Mouse (Mus musculus): ENCODE measurements around the gene Nedd9. TPM values are rescaled to one million over a fixed set of nuclear protein-coding genes. Genes with fewer than 3 reads are reported as not detected.

The Nedd9 gene
- total and polyA plus RNA-seq, 3 experiments, result 41.3 to 48.7 (median 42.5) TPM

- no peak for DNase-seq (ENCODE audit: extremely low read depth)
- Histone ChIP-seq H3K9me3 (replicated peaks; ENCODE audit: low read length) (no peaks in the 10 kb centered on the region), H3K4me3 (replicated peaks in 1 of 3; ENCODE audit: low read depth in 2 of 3, low read length in 2 of 3, poor library complexity in 1 of 3) (no peak overlapping the region), H3K4me2 (ENCODE audit: insufficient read depth, low read depth, poor library complexity, severe bottlenecking) (no peak overlapping the region), H3K27ac (ENCODE audit: insufficient read depth, low read depth) (no peak overlapping the region), H3K4me1 (ENCODE audit: control insufficient read depth in 1 of 2, insufficient read depth in 2 of 2) (peaks cover 7 to 64% of the 10 kb centered on the region in 2 experiments), H3K9ac (ENCODE audit: insufficient read depth, low read depth) (no peak overlapping the region), H3K79me2 (replicated peaks; ENCODE audit: control insufficient read depth, extremely low read depth, insufficient read depth, poor library complexity, severe bottlenecking) (peaks cover 27% of the 10 kb centered on the region), H3K36me3 (replicated peaks in 1 of 2; ENCODE audit: control insufficient read depth in 1 of 2, insufficient read depth in 1 of 2, low read length in 1 of 2) (peaks cover 2 to 50% of the 10 kb centered on the region in 2 experiments), H3K27me3 (replicated peaks) (no peaks in the 10 kb centered on the region)
- in situ Hi-C loops (cut with MboI; ENCODE audit: low pct_ligation_motif_present, low pct_unique_long_range_greater_than_20kb, low sequenced_read_pairs), result no loop called here
- TF ChIP-seq UBTF (IDR thresholded peaks at IDR 0.05; ENCODE audit: low read depth, low read length) (no peak), NRF1 (IDR thresholded peaks at IDR 0.05; ENCODE audit: low read depth, low read length) (no peak), POLR2A (IDR thresholded peaks at IDR 0.05; ENCODE audit: low read depth, low read length) (no peak), IRF4 (IDR thresholded peaks at IDR 0.05; ENCODE audit: low read depth, low read length) (no peak), JUND (conservative IDR thresholded peaks at IDR 0.05; ENCODE audit: low read depth, low read length) (no peak), TCF12 (IDR thresholded peaks at IDR 0.05; ENCODE audit: low read depth, low read length) (no peak), ZKSCAN1 (IDR thresholded peaks at IDR 0.05; ENCODE audit: borderline replicate concordance, low read depth, low read length) (no peak), GABPA (IDR thresholded peaks at IDR 0.05; ENCODE audit: insufficient replicate concordance, low read depth, low read length) (no peak), CTCF (conservative IDR thresholded peaks at IDR 0.05 in 1 of 2, IDR thresholded peaks at IDR 0.05 in 1 of 2; ENCODE audit: low read depth in 2 of 2, low read length in 2 of 2) (no peak), MYC (IDR thresholded peaks at IDR 0.05; ENCODE audit: low read depth, low read length) (no peak), MAFK (IDR thresholded peaks at IDR 0.05; ENCODE audit: insufficient replicate concordance, low read length) (no peak), ZMIZ1 (IDR thresholded peaks at IDR 0.05; ENCODE audit: low read depth, low read length) (no peak), ELF1 (IDR thresholded peaks at IDR 0.05; ENCODE audit: low read depth, low read length) (no peak), SMC3 (IDR thresholded peaks at IDR 0.05; ENCODE audit: low read depth, low read length) (no peak), NELFE (IDR thresholded peaks at IDR 0.05; ENCODE audit: low read depth, low read length) (no peak), E2F4 (IDR thresholded peaks at IDR 0.05; ENCODE audit: insufficient replicate concordance, low read depth, low read length) (no peak), EP300 (IDR thresholded peaks at IDR 0.05; ENCODE audit: low read length) (no peak), CHD2 (IDR thresholded peaks at IDR 0.05; ENCODE audit: low read length) (no peak), PAX5 (IDR thresholded peaks at IDR 0.05; ENCODE audit: low read length) (no peak)
- dilution Hi-C loops (cut with MboI; ENCODE audit: extremely low pct_ligation_motif_present, extremely low pct_unique_long_range_greater_than_20kb, low sequenced_read_pairs), result no loop called here
Observed at GRCm38 (mm10) chr13:41353676-41354075, 133.5 kb downstream of the Nedd9 start.

GRCm38 (mm10) chr13:41352352-41352751 lies 134.8 kb downstream of the Nedd9 start:
- H3K9me3 ChIP-seq (replicated peaks; ENCODE audit: low read length), result no peaks in the 10 kb centered on the region
- peaks cover 2 to 52% of the 10 kb centered on the region in 2 experiments for H3K36me3 ChIP-seq (replicated peaks in 1 of 2; ENCODE audit: control insufficient read depth in 1 of 2, insufficient read depth in 1 of 2, low read length in 1 of 2)
- in situ Hi-C loops (cut with MboI; ENCODE audit: low pct_ligation_motif_present, low pct_unique_long_range_greater_than_20kb, low sequenced_read_pairs) (no loop called here), dilution Hi-C loops (cut with MboI; ENCODE audit: extremely low pct_ligation_motif_present, extremely low pct_unique_long_range_greater_than_20kb, low sequenced_read_pairs) (no loop called here)
- TF ChIP-seq TBP (conservative IDR thresholded peaks at IDR 0.05; ENCODE audit: low read depth, low read length) (no peak), ZKSCAN1 (IDR thresholded peaks at IDR 0.05; ENCODE audit: borderline replicate concordance, low read depth, low read length) (no peak), MAFK (IDR thresholded peaks at IDR 0.05; ENCODE audit: insufficient replicate concordance, low read length) (no peak), CHD2 (IDR thresholded peaks at IDR 0.05; ENCODE audit: low read length) (no peak), MXI1 (IDR thresholded peaks at IDR 0.05; ENCODE audit: low read depth, low read length) (no peak), ZMIZ1 (IDR thresholded peaks at IDR 0.05; ENCODE audit: low read depth, low read length) (no peak), USF1 (IDR thresholded peaks at IDR 0.05; ENCODE audit: low read depth, low read length) (no peak), MEF2A (IDR thresholded peaks at IDR 0.05; ENCODE audit: borderline replicate concordance, low read depth, low read length) (no peak), PAX5 (IDR thresholded peaks at IDR 0.05; ENCODE audit: low read length) (no peak), KAT2A (IDR thresholded peaks at IDR 0.05; ENCODE audit: insufficient replicate concordance, low read length) (no peak)
- no peak overlapping the region for H3K9ac ChIP-seq (ENCODE audit: insufficient read depth, low read depth)
- no peak overlapping the region for H3K4me2 ChIP-seq (ENCODE audit: insufficient read depth, low read depth, poor library complexity, severe bottlenecking)
- DNase-seq (ENCODE audit: extremely low read depth), result no peak
- no peaks in the 10 kb centered on the region for H3K27me3 ChIP-seq (replicated peaks)
- H3K27ac ChIP-seq (ENCODE audit: insufficient read depth, low read depth), result no peak overlapping the region
- H3K79me2 ChIP-seq (replicated peaks; ENCODE audit: control insufficient read depth, extremely low read depth, insufficient read depth, poor library complexity, severe bottlenecking), result peaks cover 19% of the 10 kb centered on the region
- H3K4me3 ChIP-seq (replicated peaks in 1 of 3; ENCODE audit: low read depth in 2 of 3, low read length in 2 of 3, poor library complexity in 1 of 3), result no peak overlapping the region
- H3K4me1 ChIP-seq (ENCODE audit: control insufficient read depth in 1 of 2, insufficient read depth in 2 of 2), result peaks cover 4 to 60% of the 10 kb centered on the region in 2 experiments
